Mouse (Mus musculus) adipose tissue, adult 10 weeks (tissue): ENCODE results near the gene Pacs2. TPM values are rescaled to one million over a fixed set of nuclear protein-coding genes. Genes with fewer than 3 reads are reported as not detected.

ENCODE experiments used
- polyA plus RNA-seq: library from polyadenylated mRNA; stranded (reverse); fragments of 350-450 nt; fragmentation: Illumina TruSeq; extraction: RNeasy Lipid Tissue Mini Kit (QIAGEN cat#74804); gene quantifications from one replicate; pipeline ENCODE4 v1.2.3, GENCODE M21; 2014; ENCODE audit warnings: low read depth, low replicate concordance

Gene Pacs2
- polyA plus RNA-seq = 30.2 TPM

GRCm38 (mm10) chr12:113013604-113014558 lies at the start of gene Pacs2:
Gene Pacs2, plus strand, starts transcription at chr12:113014508.

GRCm38 (mm10) chr12:112976371-112977073 lies 37.8 kb upstream of the Pacs2 start, which contains the start of gene Btbd6:
Gene Btbd6, plus strand, starts transcription at chr12:112976482.

GRCm38 (mm10) chr12:113000294-113001132 lies 13.8 kb upstream of the Pacs2 start, which contains the start of gene Brf1:
Gene Brf1, minus strand, starts transcription at chr12:113000704.

GRCm38 (mm10) chr12:113074329-113075062 lies 60.2 kb downstream of the Pacs2 start, which contains the start of gene Tex22:
Gene Tex22, plus strand, starts transcription at chr12:113074502.

GRCm38 (mm10) chr12:113097749-113098281 lies 83.5 kb downstream of the Pacs2 start, which contains the start of gene Mta1:
Gene Mta1, plus strand, starts transcription at chr12:113098278.

Other genes with a start within 250 kb of the Pacs2 start
- 6.4 TPM for gene Ahnak2, start 211.9 kb upstream of the Pacs2 start, polyA plus RNA-seq
- gene Clba1, start 205.6 kb upstream of the Pacs2 start, polyA plus RNA-seq = 8.9 TPM
- 10.8 TPM for gene Cdca4, start 185.1 kb upstream of the Pacs2 start, polyA plus RNA-seq
- 2.7 TPM for gene Gpr132, start 146.3 kb upstream of the Pacs2 start, polyA plus RNA-seq
- 19.9 TPM for gene Jag2, start 84.7 kb upstream of the Pacs2 start, polyA plus RNA-seq
- 29.2 TPM for gene Nudt14, start 72.4 kb upstream of the Pacs2 start, polyA plus RNA-seq
- gene Btbd6, start 38.0 kb upstream of the Pacs2 start, polyA plus RNA-seq = 15.8 TPM
- gene Brf1, start 13.8 kb upstream of the Pacs2 start, polyA plus RNA-seq = 61.8 TPM
- 6.4 TPM for gene Tex22, start 60.0 kb downstream of the Pacs2 start, polyA plus RNA-seq
- 38.8 TPM for gene Mta1, start 83.8 kb downstream of the Pacs2 start, polyA plus RNA-seq
- gene Crip2, start 125.7 kb downstream of the Pacs2 start, polyA plus RNA-seq = 123 TPM
- gene Crip1, start 131.8 kb downstream of the Pacs2 start, polyA plus RNA-seq = 4,675 TPM
- 2.9 TPM for gene Tedc1, start 141.9 kb downstream of the Pacs2 start, polyA plus RNA-seq
- gene Tmem121, start 171.4 kb downstream of the Pacs2 start, polyA plus RNA-seq = 0.38 TPM